Mouse (Mus musculus) neural tube, embryonic 10.5 days (tissue): ENCODE data around the gene Yipf3.

Experiments used
- DNase-seq: peaks from one replicate; pipeline ENCODE4 v3.0.0-alpha.2; 2017; ENCODE audit warnings: low spot score; ENCODE audit errors: extremely low spot score

Yipf3 gene

DNA sequence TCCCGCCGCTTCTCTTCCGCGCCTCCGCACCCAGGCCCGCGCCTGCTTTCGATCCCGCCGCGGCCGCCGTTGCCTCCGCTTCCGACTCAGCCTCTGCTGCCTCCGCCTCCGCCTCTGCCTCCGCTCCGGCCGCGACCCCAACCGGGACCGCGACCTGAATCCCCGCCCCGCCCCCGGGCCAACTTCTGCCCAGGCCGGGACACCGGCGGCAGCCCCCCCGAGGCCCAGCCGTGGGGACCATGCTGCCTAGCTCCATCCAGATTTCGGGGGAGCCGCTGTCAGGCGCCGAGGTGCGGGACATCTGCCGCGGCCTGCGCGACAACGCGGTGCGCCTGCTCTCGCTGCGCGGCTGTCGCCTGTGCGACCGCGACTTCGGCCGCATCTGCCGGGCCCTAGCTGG is 6.2 kb downstream of the Yipf3 start:
- DNase-seq: peak; percentile 73

DNA sequence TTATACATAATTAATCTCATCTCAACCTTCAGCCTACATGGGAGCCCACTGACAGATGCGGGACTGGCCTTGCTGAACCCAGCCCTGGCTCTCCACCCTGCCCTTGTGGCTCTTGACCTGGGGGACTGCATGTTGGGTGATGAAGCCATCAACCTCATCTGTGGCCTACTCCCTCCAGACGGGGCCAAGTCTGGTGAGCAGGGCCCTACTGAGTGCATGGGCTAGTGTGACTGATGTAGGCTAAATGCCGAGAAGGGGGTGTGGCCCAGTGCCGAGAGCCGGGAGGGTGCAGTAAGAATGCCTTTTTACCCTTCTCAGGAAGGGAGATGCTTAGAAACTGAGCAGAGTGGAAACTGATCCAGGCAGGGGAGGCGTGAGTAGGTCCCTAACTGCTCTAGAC is 7.3 kb downstream of the Yipf3 start:
- DNase-seq: no peak

DNA sequence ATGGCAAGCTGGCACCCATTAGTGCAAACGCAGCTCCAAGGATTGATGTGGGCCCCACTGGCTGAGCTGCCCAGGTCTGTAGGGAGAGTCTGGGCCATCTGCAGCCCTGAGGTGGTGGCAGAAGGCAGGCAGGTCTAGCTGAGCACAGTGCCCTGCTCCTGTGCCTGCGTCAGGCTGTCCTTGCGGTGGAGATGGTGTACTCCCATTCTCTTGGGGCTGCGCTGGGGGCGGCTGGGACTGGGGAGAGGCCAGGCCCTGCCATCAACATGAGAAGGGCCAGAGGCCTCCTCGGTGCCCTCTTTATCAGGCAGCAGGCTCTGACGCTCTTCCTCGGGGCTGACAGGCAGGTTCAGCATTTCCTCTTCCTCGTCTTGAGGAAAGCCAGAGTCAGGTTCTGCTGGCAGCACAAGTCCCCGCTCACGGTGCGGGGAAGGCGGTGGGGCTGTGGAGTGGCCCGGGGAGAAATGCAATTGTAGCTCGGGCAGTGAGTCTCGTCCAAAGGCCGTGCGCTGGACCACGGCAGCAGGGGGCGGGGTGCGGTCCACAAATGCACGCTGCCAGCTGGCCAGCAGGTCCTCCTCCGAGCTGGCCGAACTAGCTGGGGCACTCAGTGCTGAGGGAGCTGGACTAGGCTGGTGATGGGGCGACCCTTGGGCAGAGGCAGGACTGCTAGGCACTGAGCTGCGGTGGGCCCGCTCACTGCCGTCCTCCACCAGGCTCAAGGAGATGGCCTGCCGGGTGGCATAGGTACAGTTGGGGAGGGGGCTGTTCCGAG is 10.6 kb downstream of the Yipf3 start:
- no peak for DNase-seq

DNA sequence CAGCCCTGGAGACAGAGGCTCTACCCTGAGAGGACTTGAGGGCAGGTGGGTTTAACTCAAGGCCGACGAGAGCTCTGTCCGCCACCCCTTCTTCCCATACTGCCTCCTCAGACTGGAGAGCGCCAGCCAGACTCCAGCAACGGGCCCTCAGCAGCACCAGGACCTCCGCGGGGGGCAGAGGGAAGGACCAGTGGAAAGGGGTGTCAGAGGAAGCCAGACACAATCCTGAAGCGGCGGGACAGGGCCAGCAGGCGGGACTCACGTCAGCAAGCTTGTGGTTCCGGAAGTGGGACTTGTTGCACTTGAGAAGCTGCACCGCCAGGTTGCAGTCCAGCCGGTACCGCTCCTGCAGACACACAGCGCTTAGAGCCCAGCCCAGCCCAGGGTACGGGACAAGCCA is 11.8 kb downstream of the Yipf3 start:
- no peak for DNase-seq

DNA sequence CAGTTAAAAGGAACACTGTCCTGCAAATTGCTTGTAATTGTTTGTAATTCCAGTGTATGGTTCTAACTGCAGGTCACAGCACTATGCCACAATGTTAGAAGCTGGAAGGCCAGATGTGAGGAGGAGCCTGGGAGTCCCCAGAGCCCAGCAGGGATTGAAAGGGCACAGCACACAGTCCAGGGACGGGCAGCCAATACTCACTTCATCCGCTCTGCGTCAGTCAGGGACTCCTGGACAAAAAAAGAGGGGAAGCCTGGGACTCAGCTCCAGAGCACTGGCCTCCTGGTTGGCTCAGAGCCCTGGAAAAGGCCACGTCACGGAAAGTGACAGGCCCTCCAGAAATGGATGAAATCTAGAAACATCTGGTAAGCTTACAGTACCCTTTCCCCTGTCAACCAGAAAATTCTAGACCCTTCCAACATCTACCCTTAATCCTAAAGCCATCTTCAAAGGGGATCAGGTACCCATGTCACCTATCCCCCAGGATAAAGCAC is 14.4 kb downstream of the Yipf3 start:
- DNase-seq: no peak

DNA sequence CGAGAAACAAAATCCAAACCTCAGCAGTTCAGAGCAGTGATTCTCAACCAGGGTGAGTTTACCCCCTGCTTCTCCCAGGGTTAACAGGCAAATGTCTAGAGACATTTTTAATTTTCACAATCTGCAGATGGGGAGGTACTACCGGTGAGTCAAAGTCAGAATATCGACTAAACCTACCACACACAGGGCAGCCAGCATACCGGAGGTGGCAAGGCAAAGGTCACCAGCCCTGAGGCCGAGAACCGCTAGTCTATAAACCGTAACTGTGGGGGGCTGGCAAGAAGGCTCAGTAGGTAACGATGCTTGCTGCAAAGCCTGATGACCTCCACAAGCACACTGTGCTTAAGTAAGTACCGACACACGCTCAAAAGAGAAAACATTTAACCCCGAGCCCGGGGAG is 17.6 kb downstream of the Yipf3 start:
- DNase-seq: no peak

DNA sequence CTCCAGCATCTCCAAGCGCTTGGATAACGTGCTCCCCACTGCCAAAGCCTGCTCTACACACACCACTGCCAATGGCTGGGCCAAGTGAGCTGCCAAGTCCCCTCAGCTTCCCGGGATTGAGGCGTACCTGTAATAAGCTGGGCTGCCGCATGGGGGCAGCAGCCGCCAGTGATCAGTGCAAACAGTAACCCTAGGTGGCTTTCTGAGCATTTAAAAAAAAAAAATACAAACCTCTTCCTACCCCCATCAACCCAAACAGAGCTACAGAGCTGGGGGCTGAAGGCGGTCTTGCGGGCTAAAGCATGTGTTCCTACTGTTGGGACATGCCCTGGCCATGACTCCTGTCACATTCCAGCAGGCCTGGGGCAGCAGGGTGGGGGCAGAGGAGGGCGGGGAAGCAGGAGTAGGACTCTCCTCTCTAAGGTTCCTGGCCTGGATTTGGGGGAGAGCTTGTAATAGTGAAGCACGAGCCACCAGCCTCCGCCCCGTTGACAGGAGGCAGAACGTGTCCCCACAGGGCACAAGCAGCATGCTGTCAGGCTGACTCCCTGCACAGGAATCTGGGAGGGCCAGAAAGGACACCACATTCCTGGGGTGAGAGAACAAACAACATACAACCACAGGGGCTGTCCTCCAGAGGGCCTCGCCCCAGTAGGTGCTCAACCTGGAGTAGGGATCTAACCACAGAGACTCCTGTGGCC is 18.2 kb downstream of the Yipf3 start:
- DNase-seq: peak; percentile 78

DNA sequence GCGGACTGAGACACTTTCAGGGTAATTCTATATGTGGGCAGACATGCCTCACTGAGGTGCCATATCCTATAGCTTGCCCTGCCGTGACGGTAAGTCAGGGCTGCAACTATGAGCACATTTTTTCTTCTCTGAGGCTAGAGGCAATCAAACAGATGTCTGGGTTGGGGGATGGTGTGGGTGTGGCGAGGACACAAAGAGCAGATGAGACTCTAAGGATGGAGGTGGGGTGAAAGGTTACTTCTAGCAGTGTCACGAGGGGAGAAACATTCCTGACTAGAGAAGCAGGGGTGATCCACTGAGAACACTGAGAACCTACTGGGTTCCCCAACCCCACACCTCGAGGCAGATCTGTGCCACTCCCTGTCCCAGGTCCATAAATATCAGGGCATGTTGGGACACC is 19.1 kb downstream of the Yipf3 start:
- no peak for DNase-seq

DNA sequence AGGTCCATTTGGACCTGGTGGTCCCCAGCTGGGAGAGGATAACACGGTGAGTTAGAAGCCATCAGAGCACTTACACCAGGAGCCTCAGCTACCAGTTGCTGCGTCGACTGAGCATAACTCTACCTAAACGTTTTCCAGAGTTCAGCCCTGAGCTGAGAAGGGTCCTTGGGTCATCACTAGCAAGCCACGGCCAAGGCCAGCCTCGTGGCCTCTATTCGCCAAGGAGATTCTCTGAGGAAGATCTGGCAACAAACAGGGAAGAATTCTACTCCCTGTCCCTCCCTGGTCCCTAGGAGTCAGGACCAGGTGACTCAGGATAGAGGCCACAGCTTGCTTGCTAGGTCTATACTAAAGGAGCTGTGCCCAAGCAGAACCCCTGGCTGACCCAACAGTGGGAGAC is 19.6 kb downstream of the Yipf3 start:
- no peak for DNase-seq

DNA sequence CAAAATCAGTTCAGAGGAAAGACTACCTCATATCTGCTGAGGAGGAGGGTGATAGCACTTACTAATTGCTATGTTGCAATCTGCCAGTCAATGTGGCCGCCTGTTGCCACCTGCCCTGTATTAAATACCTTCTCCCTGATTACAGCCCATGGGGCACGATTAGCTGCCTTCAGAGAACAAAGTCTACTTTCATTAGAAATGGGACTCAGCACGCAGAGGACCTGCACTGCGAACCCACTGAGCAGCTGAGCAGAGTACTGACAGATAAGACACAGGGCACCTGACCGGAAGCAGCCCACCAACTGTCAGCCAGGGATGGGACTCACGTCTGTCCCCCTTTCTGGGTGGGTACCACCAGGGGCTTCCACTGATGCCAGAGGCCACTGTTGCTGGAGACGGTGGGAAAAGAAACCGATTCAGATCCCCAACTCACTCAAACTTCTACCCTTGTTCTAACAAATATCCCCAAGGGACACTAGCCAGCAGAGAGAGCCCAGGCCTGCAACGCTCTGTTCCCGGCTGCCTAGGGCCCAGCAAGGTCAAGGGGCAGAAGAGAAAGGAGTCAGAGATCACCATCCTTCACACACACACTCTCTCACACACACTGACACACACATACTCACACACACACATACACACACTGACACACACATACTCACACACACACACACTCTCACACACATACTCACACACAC is 20.3 kb downstream of the Yipf3 start:
- DNase-seq: no peak

DNA sequence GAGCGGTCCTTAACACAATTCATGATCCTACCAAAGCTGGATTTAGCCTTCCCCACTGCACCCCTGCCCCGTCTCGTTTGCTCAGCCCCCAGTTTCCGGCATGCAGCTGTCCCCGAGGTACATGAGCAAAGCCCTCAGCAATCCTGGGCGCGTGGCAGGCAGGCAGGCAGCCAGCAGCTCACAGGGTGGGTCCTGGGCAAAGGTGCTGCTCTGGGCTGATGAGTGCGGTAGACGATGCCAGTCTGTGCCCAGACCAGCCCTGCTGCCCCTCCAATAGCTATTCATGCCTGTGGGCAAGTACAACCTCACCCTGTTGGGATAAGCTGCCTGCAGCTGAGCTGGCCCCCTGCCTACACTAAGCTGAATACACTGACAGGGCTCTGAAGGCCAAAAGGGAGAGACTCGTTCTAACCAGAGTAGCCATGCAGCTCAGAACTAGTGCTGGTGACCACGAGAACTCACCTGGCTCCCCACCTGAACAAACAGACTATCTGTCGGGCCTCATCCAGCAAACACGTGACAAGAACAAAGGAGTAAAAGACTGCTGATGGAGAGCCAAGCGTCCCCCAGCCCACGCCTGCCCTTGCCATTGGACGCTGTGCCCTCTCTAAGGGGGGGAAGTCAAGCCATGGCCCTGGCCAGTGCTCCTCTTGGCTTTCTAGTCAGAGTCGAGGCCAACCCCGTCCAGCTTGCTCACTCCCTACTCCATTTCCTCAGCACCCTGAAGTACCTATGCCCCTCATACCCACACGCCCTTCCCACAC is 22.1 kb downstream of the Yipf3 start:
- no peak for DNase-seq

DNA sequence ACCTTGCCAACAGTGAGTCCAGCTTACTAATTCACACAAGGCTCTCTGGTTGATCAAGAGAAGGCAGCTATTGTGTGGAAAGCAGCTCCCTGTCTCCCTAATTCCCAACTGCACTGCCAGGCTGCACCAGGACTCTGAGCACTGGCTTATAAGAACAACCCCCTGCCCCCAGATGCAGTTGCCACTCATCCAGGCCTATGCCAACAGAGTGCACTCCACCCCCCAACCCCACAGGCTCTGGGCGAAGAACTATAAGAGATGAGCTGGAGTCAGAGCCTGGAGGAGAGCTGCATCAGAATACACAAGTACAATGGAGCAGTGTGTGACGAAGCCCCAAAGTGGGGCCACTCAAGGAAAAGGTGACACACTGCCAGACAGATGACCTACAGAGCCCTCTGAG is 24.2 kb downstream of the Yipf3 start:
- DNase-seq: no peak

DNA sequence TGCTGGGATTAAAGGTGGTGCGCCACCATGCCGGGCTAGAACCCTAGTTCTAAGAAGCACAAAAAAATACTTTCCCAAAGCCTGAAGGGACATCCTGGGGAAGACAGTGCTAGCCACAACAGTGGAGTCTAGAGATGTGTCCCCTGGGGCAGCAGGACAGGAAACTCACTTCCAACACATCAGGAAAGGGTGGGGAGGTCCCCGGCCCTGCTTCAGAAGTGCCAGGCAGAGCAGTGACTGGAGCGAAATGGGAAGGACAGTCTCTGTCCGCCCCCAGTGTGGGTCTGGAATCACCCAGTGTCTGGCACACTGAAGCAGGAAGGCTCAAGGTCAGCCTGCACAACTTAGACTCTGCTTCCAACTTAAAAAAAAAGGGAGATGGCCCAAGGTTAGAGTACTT is 24.8 kb downstream of the Yipf3 start:
- DNase-seq: no peak

DNA sequence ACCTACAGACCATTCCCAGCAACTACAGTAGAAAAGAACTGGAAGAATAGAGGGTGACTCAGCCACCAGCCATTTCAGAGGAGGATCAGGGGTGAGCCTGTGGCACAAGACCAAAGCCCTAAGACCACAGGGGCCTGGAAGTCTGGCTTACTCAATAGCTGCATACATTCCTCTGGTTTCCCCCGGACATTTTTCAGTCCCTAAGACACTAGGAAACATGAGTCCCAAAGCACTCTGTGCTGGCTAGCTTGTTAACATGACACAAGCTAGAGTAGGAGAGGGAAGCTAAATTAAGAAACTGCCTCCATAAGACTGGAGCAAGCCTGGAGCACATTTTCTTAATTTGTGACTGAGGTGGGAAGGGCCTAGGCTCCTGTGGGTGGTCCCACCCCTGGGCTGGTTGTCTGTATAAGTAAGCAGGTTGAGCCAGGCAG is 25.9 kb downstream of the Yipf3 start:
- DNase-seq: no peak

DNA sequence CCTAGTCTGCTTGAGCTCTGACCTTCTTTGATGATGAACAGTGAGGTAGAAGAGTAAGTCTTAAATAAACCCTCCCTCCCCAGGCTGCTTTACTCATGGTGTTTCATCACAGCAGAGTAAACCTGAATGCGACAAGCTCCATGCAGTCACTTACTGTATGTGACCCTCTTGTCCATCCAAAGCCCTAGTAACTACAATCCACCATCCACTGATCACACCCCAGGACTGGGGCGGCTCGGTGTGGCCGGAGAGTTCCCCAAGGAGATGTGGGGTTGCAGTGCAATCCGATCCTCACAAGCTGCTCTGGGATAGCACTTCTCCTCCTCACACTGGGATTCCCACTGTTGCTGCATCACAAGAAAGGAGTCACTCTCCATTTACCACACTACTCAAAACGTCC is 26.6 kb downstream of the Yipf3 start:
- DNase-seq: no peak

DNA sequence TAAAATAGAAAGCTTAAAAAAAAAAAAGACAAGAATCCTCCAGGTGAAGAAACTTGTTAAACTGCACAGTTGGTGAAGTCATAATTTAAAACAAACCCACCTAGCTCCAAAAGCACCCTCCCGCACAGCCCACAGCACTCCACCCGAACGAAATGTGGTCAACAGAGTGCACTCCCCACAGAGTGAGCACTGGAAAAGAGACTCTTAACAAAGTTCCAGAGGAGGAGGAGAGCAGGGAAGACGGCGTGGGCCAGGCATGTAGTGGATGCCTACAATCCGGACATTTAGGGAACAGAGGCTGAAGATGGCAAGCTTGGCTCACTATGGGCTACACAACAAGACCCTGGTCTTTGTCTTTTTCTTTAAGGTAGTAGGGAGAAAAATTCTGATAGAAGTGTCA is 27.2 kb downstream of the Yipf3 start:
- DNase-seq: no peak

DNA sequence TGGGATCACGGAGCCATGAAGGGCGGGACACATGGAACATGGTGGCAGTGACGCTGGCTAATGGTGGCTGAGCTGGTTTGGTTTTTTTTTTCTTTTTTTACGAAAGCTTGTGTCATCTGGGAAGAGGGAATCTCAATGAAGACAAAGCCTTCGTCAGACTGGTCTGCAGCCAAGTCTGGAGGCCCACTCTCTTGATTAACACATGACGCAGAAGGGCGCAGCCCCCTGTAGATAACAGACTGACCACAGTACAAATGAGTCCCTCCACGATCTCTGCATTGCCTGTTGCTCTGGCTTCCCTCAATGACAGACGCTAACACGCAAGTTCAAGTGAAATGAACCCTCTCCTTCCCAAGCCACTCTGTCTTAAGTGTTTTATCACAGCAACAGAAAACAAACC is 27.6 kb downstream of the Yipf3 start:
- no peak for DNase-seq

DNA sequence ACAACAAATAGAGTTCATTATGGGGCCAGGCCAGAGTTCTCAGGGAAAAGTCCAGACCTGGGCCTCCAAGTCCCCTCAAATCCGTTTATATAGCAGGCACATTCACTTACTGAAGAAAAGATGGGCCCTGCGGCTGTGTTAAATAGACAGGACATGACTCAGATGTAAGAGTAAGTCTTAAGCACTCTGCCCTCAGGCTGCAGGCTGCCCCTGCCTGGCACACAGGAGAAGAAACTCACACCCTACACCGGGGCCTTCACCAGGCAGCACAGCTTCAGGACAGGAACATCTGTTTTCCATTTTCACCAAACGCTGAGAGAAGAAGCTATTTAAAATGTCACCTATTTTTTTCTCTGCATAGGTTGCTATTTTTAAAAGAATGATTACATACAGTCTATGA is 29.7 kb downstream of the Yipf3 start:
- DNase-seq: no peak

DNA sequence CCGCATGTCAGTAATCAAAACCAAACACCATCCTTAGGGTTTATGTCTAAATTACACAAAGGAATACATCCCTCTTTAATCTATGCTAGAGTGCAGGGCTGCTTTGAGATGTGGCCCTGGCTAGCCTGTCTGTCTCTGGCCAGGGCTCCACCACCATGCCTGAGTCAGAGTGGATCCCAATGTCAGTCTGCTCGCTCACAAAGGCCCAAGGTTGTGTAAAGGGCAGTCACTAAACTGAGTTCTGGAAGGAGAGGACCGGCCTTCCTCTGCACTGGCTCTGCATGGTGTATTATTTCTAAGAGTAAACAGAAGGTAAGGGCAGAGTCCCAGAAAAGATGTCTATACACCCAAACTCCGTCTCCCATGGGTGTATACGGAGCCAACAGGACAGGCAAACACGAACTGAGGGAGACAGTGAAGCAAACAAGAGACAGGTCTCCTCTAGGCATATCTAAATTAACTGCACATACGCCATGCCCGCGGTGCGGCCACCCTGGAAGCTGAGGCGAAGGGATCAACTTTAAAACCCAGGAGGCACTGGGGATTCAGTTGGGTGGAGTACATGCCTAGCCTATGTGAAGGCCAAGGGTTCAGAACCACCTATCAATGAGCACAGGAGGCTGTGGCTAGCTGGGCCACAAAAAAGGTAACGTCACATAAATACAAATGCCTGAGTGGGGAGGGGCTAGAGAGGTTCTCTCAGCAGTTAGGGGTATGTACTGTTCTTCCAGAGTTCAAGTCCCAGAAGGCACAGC is 30.3 kb downstream of the Yipf3 start:
- no peak for DNase-seq

DNA sequence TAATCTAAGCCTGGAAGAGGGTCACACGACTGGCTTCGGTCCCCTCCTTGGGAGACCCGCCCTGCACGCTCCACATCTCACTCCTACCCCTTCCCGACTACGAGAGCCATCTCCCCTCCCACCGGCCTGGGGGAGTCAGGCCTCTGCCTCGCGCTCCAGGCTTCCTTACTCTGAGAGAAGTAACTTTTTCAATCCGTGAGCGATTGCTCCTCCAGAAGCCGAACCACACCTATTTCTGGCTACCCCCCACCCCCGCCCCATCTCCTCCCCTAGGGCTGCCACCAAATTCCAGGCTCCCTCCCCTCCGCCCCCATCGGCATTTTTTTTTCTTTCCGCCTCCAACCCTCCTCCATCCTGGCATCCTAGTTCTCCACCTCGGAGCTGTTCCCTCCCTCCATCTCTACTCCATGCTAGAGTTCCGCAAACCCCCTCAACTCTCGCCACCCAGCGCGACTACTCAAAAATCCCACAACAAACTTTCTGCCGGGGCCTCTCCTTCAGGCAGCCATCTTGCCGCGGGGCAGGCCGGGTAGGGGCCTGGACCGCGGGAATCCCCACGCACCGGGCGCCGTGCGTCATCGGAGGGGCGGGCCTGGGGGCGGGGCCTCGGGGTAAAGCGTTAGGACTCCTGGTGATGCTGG is 34.7 kb downstream of the Yipf3 start, which contains the start of gene Tjap1:
TSS of gene Tjap1 (minus strand) at position 544 of the 641 bp plus-strand sequence.
- peak; percentile 96 for DNase-seq
